Mouse (Mus musculus) kidney, embryonic 16.5 days (tissue): ENCODE measurements around the gene Srrd. TPM values are rescaled to one million over a fixed set of nuclear protein-coding genes. Genes with fewer than 3 reads are reported as not detected.

Source experiments
- ATAC-seq: fragments of 200-750 bp; cut with Nextera tagmentation; 2 replicates; pipeline ENCODE4 v1.8.0; 2017; ENCODE audit warnings: moderate TSS enrichment; ENCODE audit not compliant: low FRiP score, low TSS enrichment
- H3K27ac ChIP-seq: fragments of 300-500 bp; sonication (generic); 2 replicates; pipeline ENCODE4 v1.5.1; 2014; ENCODE audit warnings: low read length
- H3K27me3 ChIP-seq: fragments of 300-500 bp; sonication (generic); 2 replicates; pipeline ENCODE4 v1.6.1; 2014; ENCODE audit warnings: low read length, control low read depth, mixed read lengths; ENCODE audit not compliant: insufficient read depth
- H3K36me3 ChIP-seq: fragments of 300-500 bp; sonication (generic); 2 replicates; pipeline ENCODE4 v1.6.1; 2014; ENCODE audit warnings: low read length, control low read depth, mixed read lengths; ENCODE audit not compliant: insufficient read depth
- H3K4me1 ChIP-seq: fragments of 300-500 bp; sonication (generic); 2 replicates; pipeline ENCODE4 v1.6.1; 2014; ENCODE audit warnings: low read length, control low read depth, mixed read lengths; ENCODE audit not compliant: insufficient read depth
- H3K4me2 ChIP-seq: fragments of 300-500 bp; sonication (generic); replicated peaks from 2 replicates; pipeline ENCODE4 v1.6.1; 2014; ENCODE audit warnings: low read depth, low read length
- H3K4me3 ChIP-seq: fragments of 300-500 bp; sonication (generic); 2 replicates; pipeline ENCODE4 v1.5.1; 2014; ENCODE audit warnings: mild to moderate bottlenecking, low read length
- H3K9ac ChIP-seq: fragments of 300-500 bp; sonication (generic); replicated peaks from 2 replicates; pipeline ENCODE4 v1.6.1; 2014; ENCODE audit warnings: low read length
- H3K9me3 ChIP-seq: fragments of 300-500 bp; sonication (generic); 2 replicates; pipeline ENCODE4 v1.6.1; 2016; ENCODE audit warnings: low read length, control low read depth
- WGBS: fragments of 180-500 bp; shearing (Covaris S2); extraction: QIAGEN DNeasy Blood & Tissue Kit; methylation state at CpG from one replicate; pipeline ENCODE4 v1.1.7; 2014; 5-methylcytosine and 5-hydroxymethylcytosine counted together
- polyA plus RNA-seq: library from polyadenylated mRNA; unstranded; fragments of >200 nt; fragmentation: Nextera tagmentation; extraction: Ambion mirVana; gene quantifications from 2 replicates; pipeline ENCODE4 v1.2.1, GENCODE M21; 2015

Srrd gene
- polyA plus RNA-seq, 1 experiment from 2014 or later = 47.0 TPM

DNA sequence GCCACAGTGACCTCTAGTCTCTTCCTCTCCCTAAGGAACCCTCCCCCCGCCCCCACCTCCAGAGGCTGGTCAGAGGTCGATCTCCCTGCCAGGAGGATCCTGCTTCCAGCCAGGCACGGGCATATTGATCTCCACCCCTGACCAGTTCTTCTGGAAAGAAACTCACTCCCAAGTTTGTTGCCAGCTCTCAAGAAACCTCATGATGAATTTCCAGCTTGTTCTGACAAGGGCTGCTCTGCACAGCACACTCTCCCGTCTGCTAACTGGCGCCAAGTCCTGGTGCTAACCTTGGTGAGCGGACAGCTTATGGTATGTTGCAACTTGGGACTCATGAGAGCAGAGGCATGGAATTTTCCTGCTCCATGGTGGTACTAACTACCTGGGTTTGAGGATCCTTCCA lies 35.9 kb upstream of the Srrd start:
- no peaks in the 10 kb centered on the region for H3K27me3 ChIP-seq
- H3K9me3 ChIP-seq = no peaks in the 10 kb centered on the region
- no peak overlapping the region for H3K4me2 ChIP-seq
- ATAC-seq = no peak
- 72% methylated on average over 6 of the region's 6 CpGs for WGBS
- H3K4me1 ChIP-seq = no peaks in the 10 kb centered on the region
- no peak overlapping the region for H3K9ac ChIP-seq
- no peak overlapping the region for H3K4me3 ChIP-seq
- peaks cover 12% of the 10 kb centered on the region; the same call in 1 of the 2 replicates for H3K36me3 ChIP-seq
- no peak overlapping the region for H3K27ac ChIP-seq

DNA sequence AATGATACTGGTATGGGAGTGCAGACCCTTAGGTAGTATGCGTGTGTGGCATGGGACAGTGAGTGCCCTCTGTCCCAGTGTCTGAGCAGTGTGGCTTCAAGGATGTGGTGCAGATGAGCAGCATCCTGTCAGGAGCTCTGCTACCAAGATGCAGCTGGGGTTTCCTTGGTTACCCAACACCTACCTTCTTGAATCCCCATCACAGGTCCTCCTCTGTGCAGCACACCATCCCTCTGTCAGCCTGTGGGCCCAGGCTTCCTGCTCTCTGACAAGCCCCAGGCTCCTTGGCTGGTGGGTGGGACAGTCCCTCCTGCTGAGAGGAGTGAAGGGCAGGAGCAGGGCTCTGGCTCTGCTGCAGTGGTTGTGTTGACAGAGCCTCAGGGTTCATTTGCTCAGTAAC lies 34.5 kb upstream of the Srrd start:
- H3K4me1 ChIP-seq = no peaks in the 10 kb centered on the region
- peaks cover 12% of the 10 kb centered on the region; the same call in 1 of the 2 replicates for H3K36me3 ChIP-seq
- no peak for ATAC-seq
- no peak overlapping the region for H3K4me3 ChIP-seq
- H3K27ac ChIP-seq = no peak overlapping the region
- WGBS = 89% methylated on average over 1 of the region's 1 CpGs
- H3K9me3 ChIP-seq = no peaks in the 10 kb centered on the region
- H3K9ac ChIP-seq = no peak overlapping the region
- H3K4me2 ChIP-seq = no peak overlapping the region
- no peaks in the 10 kb centered on the region for H3K27me3 ChIP-seq

- ATAC-seq = no peak
- WGBS = 77% methylated on average over 4 of the region's 4 CpGs
- no peak overlapping the region for H3K27ac ChIP-seq
- no peaks in the 10 kb centered on the region for H3K9me3 ChIP-seq
- peaks cover 14% of the 10 kb centered on the region; the same call in 1 of the 2 replicates for H3K36me3 ChIP-seq
- no peak overlapping the region for H3K4me2 ChIP-seq
- no peaks in the 10 kb centered on the region for H3K27me3 ChIP-seq
- no peak overlapping the region for H3K4me3 ChIP-seq
- H3K9ac ChIP-seq = no peak overlapping the region
- no peaks in the 10 kb centered on the region for H3K4me1 ChIP-seq
Measured at GRCm38 (mm10) chr5:112376111-112376510, 33.3 kb upstream of the Srrd start.

- H3K9ac ChIP-seq = no peak overlapping the region
- no peaks in the 10 kb centered on the region for H3K4me1 ChIP-seq
- H3K9me3 ChIP-seq = no peaks in the 10 kb centered on the region
- H3K4me2 ChIP-seq = no peak overlapping the region
- H3K4me3 ChIP-seq = no peak overlapping the region
- 79% methylated on average over 7 of the region's 7 CpGs for WGBS
- H3K36me3 ChIP-seq = peaks cover 37% of the 10 kb centered on the region
- no peaks in the 10 kb centered on the region for H3K27me3 ChIP-seq
- no peak for ATAC-seq
- H3K27ac ChIP-seq = no peak overlapping the region
Measured at GRCm38 (mm10) chr5:112371933-112372332, 29.1 kb upstream of the Srrd start.

DNA sequence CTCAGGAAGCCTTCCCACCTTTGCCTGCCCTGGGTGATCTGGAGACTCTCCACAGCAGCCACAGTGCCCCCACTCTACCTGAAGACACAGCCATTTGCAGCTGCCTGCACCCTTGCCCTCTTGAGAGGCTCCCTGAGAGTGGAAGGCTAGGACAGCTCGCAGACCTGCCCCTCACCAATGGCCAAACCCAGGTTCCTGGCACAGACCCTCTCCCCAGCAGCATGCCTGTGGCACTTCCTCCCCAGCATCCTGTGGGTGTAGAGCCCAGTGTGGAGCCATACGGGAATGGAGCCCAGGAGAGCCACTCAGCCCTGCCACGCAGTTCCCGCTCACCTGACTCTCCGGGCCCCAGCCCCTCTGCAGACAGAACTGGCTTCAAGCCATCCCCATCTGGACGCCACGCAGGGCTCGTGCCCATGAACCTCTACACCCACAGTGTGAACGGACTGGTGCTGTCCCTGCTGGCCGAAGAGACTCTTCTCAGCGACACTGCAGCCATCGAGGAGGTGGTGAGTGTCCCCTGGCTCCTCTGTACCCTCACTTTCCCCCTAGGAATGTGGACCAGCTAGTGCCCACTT lies 27.5 kb upstream of the Srrd start:
- Histone ChIP-seq H3K36me3 (peaks cover 40% of the 10 kb centered on the region), H3K4me1 (no peaks in the 10 kb centered on the region), H3K4me3 (no peak overlapping the region), H3K9me3 (no peaks in the 10 kb centered on the region), H3K9ac (no peak overlapping the region), H3K27me3 (no peaks in the 10 kb centered on the region), H3K4me2 (no peak overlapping the region), H3K27ac (no peak overlapping the region)
- no peak for ATAC-seq
- 91% methylated on average over 12 of the region's 12 CpGs for WGBS

- 92% methylated on average over 13 of the region's 13 CpGs for WGBS
Measured at GRCm38 (mm10) chr5:112369326-112369725, 26.5 kb upstream of the Srrd start.

GRCm38 (mm10) chr5:112368666-112369065 lies 25.8 kb upstream of the Srrd start:
- no peaks in the 10 kb centered on the region for H3K9me3 ChIP-seq
- peaks cover 49% of the 10 kb centered on the region for H3K36me3 ChIP-seq
- no peak overlapping the region for H3K4me3 ChIP-seq
- no peak for ATAC-seq
- 87% methylated on average over 10 of the region's 10 CpGs for WGBS
- no peak overlapping the region for H3K4me2 ChIP-seq
- no peak overlapping the region for H3K9ac ChIP-seq
- H3K27me3 ChIP-seq = no peaks in the 10 kb centered on the region
- H3K4me1 ChIP-seq = no peaks in the 10 kb centered on the region
- no peak overlapping the region for H3K27ac ChIP-seq

More at GRCm38 (mm10) chr5:112369326-112369725, 26.5 kb upstream of the Srrd start:
- Histone ChIP-seq H3K4me3 (no peak overlapping the region), H3K9me3 (no peaks in the 10 kb centered on the region), H3K27ac (no peak overlapping the region), H3K9ac (no peak overlapping the region), H3K36me3 (peaks cover 44% of the 10 kb centered on the region), H3K4me1 (no peaks in the 10 kb centered on the region), H3K4me2 (no peak overlapping the region), H3K27me3 (no peaks in the 10 kb centered on the region)
- ATAC-seq = no peak

- peaks cover 55% of the 10 kb centered on the region for H3K36me3 ChIP-seq
- H3K9ac ChIP-seq = no peak overlapping the region
- 91% methylated on average over 12 of the region's 12 CpGs for WGBS
- H3K4me2 ChIP-seq = no peak overlapping the region
- no peak for ATAC-seq
- H3K27ac ChIP-seq = no peak overlapping the region
- H3K4me3 ChIP-seq = no peak overlapping the region
- no peaks in the 10 kb centered on the region for H3K9me3 ChIP-seq
- no peaks in the 10 kb centered on the region for H3K27me3 ChIP-seq
- no peaks in the 10 kb centered on the region for H3K4me1 ChIP-seq
Measured at GRCm38 (mm10) chr5:112367929-112368328, 25.1 kb upstream of the Srrd start.

DNA sequence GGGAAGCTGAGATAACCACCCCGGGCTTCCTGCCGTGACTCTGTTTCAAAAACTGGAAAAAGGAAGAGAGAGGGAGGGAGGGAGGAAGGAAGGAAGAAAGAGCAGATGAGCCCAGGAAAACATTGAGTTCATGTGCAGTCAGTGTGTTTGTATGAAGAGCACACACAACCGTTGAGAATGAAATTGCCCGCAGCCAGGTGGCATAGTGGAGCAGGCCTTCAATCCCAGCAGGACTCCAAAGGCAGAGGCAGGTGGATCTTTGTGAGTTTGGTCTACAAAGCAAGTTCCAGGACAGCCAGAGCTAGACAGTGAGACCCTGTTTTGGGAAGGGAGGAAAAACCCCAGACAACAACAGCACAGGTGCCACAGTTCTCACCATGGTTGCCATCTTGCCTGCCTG lies 24.5 kb upstream of the Srrd start:
- WGBS = 87% methylated on average over 4 of the region's 4 CpGs
- Histone ChIP-seq H3K27ac (no peak overlapping the region), H3K4me2 (no peak overlapping the region), H3K9me3 (no peaks in the 10 kb centered on the region), H3K27me3 (no peaks in the 10 kb centered on the region), H3K36me3 (peaks cover 55% of the 10 kb centered on the region), H3K4me3 (no peak overlapping the region), H3K4me1 (no peaks in the 10 kb centered on the region), H3K9ac (no peak overlapping the region)
- ATAC-seq = no peak

- Histone ChIP-seq H3K4me2 (no peak overlapping the region), H3K4me3 (no peak overlapping the region), H3K36me3 (peaks cover 58% of the 10 kb centered on the region), H3K9ac (no peak overlapping the region), H3K27me3 (no peaks in the 10 kb centered on the region), H3K4me1 (no peaks in the 10 kb centered on the region), H3K27ac (no peak overlapping the region), H3K9me3 (no peaks in the 10 kb centered on the region; the same call in 1 of the 2 replicates)
- 94% methylated on average over 6 of the region's 6 CpGs for WGBS
- no peak for ATAC-seq
Measured at GRCm38 (mm10) chr5:112366879-112367278, 24.0 kb upstream of the Srrd start.
